Mouse (Mus musculus) bone marrow, adult 2 months (tissue): ENCODE data around the gene Hkdc1.

Experiments
- CTCF ChIP-seq: fragments of 200-500 bp; IDR thresholded peaks from 2 replicates; pipeline ENCODE4 v1.5.1; 2011; ENCODE audit warnings: low read length, control low read depth; ENCODE audit not compliant: control insufficient read depth, insufficient read depth
- POLR2A ChIP-seq: fragments of 200-500 bp; IDR thresholded peaks from 2 replicates; pipeline ENCODE4 v1.6.1; 2011; ENCODE audit warnings: low read depth, mild to moderate bottlenecking, control low read depth, low read length, borderline replicate concordance; ENCODE audit not compliant: control insufficient read depth

GRCm38 (mm10) chr10:62469736-62470135, 47.4 kb upstream of the Hkdc1 start:
- TF ChIP-seq CTCF (no peak), POLR2A (no peak)
